ENCODE assay signal across 9 mouse cellular contexts in genomic region chr3:153835455-153836086, GRCm38 (mm10). TPM values are rescaled to one million over a fixed set of nuclear protein-coding genes. Genes with fewer than 3 reads are reported as not detected.
DNase-seq lines count a peak whose midpoint lies in the region; ATAC-seq and TF ChIP-seq lines count a peak whose summit lies in the region.
"Had no signal": no experiment of that assay in that cellular context is flagged by ENCODE, and none has a peak within 500 bp of the region (broad histone marks: within the 10 kb centered on the region; RNA-seq: fewer than 3 reads in every experiment).

No protein-coding gene starts in this region.

- peak; percentile 72 for ATAC-seq in erythroid progenitor cell, adult 5-6 weeks (replicated peaks; ENCODE audit: low FRiP score, poor library complexity, severe bottlenecking)
- 0 out of 2 replicates have a peak, but pooled peaks have one; percentile 15 for ATAC-seq in heart, embryonic 16.5 days (replicated peaks; ENCODE audit: extremely low read depth, insufficient read depth, low FRiP score)
- ATAC-seq in liver, postnatal 0 days, result peak; percentile 72

- peaks cover 7 to 16% of the 10 kb centered on the region in 2 experiments for H3K4me1 ChIP-seq in CH12.LX (ENCODE audit: control insufficient read depth in 1 of 2, insufficient read depth in 2 of 2)
- no peaks in the 10 kb centered on the region for H3K4me1 ChIP-seq in heart, embryonic 16.5 days (ENCODE audit: control insufficient read depth, insufficient read depth, low read length)
- H3K4me1 ChIP-seq in liver, postnatal 0 days (ENCODE audit: insufficient read depth), result peaks cover 18% of the 10 kb centered on the region

- no peak overlapping the region for H3K9ac ChIP-seq in CH12.LX (ENCODE audit: insufficient read depth, low read depth)
- H3K9ac ChIP-seq in heart, embryonic 16.5 days (ENCODE audit: low read length), result no peak overlapping the region
- H3K9ac ChIP-seq in liver, postnatal 0 days (replicated peaks), result no peak overlapping the region

- H3K36me3 ChIP-seq in CH12.LX (replicated peaks in 1 of 2; ENCODE audit: control insufficient read depth in 1 of 2, insufficient read depth in 1 of 2, low read length in 1 of 2), result no peaks in the 10 kb centered on the region
- no peaks in the 10 kb centered on the region for H3K36me3 ChIP-seq in heart, embryonic 16.5 days (ENCODE audit: control insufficient read depth, insufficient read depth)
- H3K36me3 ChIP-seq in liver, postnatal 0 days (replicated peaks; ENCODE audit: insufficient read depth, low read length), result no peaks in the 10 kb centered on the region

- WGBS in heart, embryonic 16.5 days, result 56% methylated on average over 7 of the region's 7 CpGs
- WGBS in liver, postnatal 0 days (ENCODE audit: insufficient replicate concordance), result 44% methylated on average over 7 of the region's 7 CpGs

- dilution Hi-C loops in CH12.LX (cut with MboI; ENCODE audit: extremely low pct_ligation_motif_present, extremely low pct_unique_long_range_greater_than_20kb, low sequenced_read_pairs), result no loop called here

- H3K4me3 ChIP-seq in CH12.LX (replicated peaks in 1 of 3; ENCODE audit: low read depth in 2 of 3, low read length in 2 of 3, poor library complexity in 1 of 3), result no peak overlapping the region
- H3K4me3 ChIP-seq in heart, embryonic 16.5 days (ENCODE audit: low read length), result no peak overlapping the region
- H3K4me3 ChIP-seq in liver, postnatal 0 days (ENCODE audit: low read depth, low read length), result no peak overlapping the region

- in situ Hi-C loops in CH12.LX (cut with MboI; ENCODE audit: low pct_ligation_motif_present, low pct_unique_long_range_greater_than_20kb, low sequenced_read_pairs), result no loop called here

- TF ChIP-seq EP300 in CH12.LX (IDR thresholded peaks at IDR 0.05; ENCODE audit: low read length), result no peak
- no peak for TF ChIP-seq EP300 in liver, postnatal 0 days (IDR thresholded peaks at IDR 0.05; ENCODE audit: low read depth)

- no peaks in the 10 kb centered on the region for H3K27me3 ChIP-seq in CH12.LX (replicated peaks)
- H3K27me3 ChIP-seq in heart, embryonic 16.5 days (ENCODE audit: control insufficient read depth, insufficient read depth, low read length), result no peaks in the 10 kb centered on the region
- no peaks in the 10 kb centered on the region for H3K27me3 ChIP-seq in liver, postnatal 0 days (ENCODE audit: insufficient read depth, low read length)

- DNase-seq in CH12.LX (ENCODE audit: extremely low read depth), result peak; percentile 85
- DNase-seq in adrenal gland, postnatal 4 days (ENCODE audit: low spot score in 2 of 2), result peak; percentile 28 to 65
- peak; percentile 61 for DNase-seq in layer of hippocampus, adult 11-12 months (ENCODE audit: low spot score)
- peak; percentile 82 for DNase-seq in liver, postnatal 0 days
- peak; percentile 9 for DNase-seq in retina, adult 2 months (ENCODE audit: low read depth, low spot score)
- DNase-seq in thymus, postnatal 14 days, result peak; percentile 76

- peak; percentile 94 to 100 for TF ChIP-seq CTCF in CH12.LX (conservative IDR thresholded peaks at IDR 0.05 in 1 of 2, IDR thresholded peaks at IDR 0.05 in 1 of 2; ENCODE audit: low read depth in 2 of 2, low read length in 2 of 2)
- TF ChIP-seq CTCF in liver, postnatal 0 days (IDR thresholded peaks at IDR 0.05; ENCODE audit: low read depth), result peak; percentile 96

- H3K4me2 ChIP-seq in CH12.LX (ENCODE audit: insufficient read depth, low read depth, poor library complexity, severe bottlenecking), result no peak overlapping the region
- H3K4me2 ChIP-seq in heart, embryonic 16.5 days (ENCODE audit: low read depth, low read length), result no peak overlapping the region
- H3K4me2 ChIP-seq in liver, postnatal 0 days (ENCODE audit: low read depth, low read length), result no peak overlapping the region

- H3K9me3 ChIP-seq in CH12.LX (replicated peaks; ENCODE audit: low read length), result peaks cover 4% of the 10 kb centered on the region
- H3K9me3 ChIP-seq in heart, embryonic 16.5 days (replicated peaks; ENCODE audit: control insufficient read depth, low read length), result no peaks in the 10 kb centered on the region
- H3K9me3 ChIP-seq in liver, postnatal 0 days (ENCODE audit: low read length), result no peaks in the 10 kb centered on the region

- no peak overlapping the region for H3K27ac ChIP-seq in CH12.LX (ENCODE audit: insufficient read depth, low read depth)
- no peak overlapping the region for H3K27ac ChIP-seq in heart, embryonic 16.5 days (ENCODE audit: low read length)
- H3K27ac ChIP-seq in liver, postnatal 0 days (ENCODE audit: low read depth), result no peak overlapping the region

- H3K79me2 ChIP-seq in CH12.LX (replicated peaks; ENCODE audit: control insufficient read depth, extremely low read depth, insufficient read depth, poor library complexity, severe bottlenecking), result no peaks in the 10 kb centered on the region

- no peak for TF ChIP-seq POLR2A in CH12.LX (IDR thresholded peaks at IDR 0.05; ENCODE audit: low read depth, low read length)

- peak; percentile 64 for TF ChIP-seq RAD21 in CH12.LX (IDR thresholded peaks at IDR 0.05; ENCODE audit: low read depth, low read length)

TF ChIP-seq in CH12.LX, 34 proteins besides CTCF, POLR2A, EP300 and RAD21:
- TF ChIP-seq MYC (IDR thresholded peaks at IDR 0.05; ENCODE audit: low read depth, low read length) (no peak), MXI1 (IDR thresholded peaks at IDR 0.05; ENCODE audit: low read depth, low read length) (peak; percentile 54; the same call in 1 of the 2 replicates), ZC3H11A (IDR thresholded peaks at IDR 0.05; ENCODE audit: low read depth, low read length) (no peak), PAX5 (IDR thresholded peaks at IDR 0.05; ENCODE audit: low read length) (no peak), NELFE (IDR thresholded peaks at IDR 0.05; ENCODE audit: low read depth, low read length) (no peak), USF1 (IDR thresholded peaks at IDR 0.05; ENCODE audit: low read depth, low read length) (no peak), KAT2A (IDR thresholded peaks at IDR 0.05; ENCODE audit: insufficient replicate concordance, low read length) (no peak), ZNF384 (IDR thresholded peaks at IDR 0.05; ENCODE audit: low read depth, low read length) (no peak), CHD1 (IDR thresholded peaks at IDR 0.05; ENCODE audit: low read depth, low read length) (no peak), SMC3 (IDR thresholded peaks at IDR 0.05; ENCODE audit: low read depth, low read length) (peak; percentile 72), ZMIZ1 (IDR thresholded peaks at IDR 0.05; ENCODE audit: low read depth, low read length) (no peak), TBP (conservative IDR thresholded peaks at IDR 0.05; ENCODE audit: low read depth, low read length) (no peak), MAZ (IDR thresholded peaks at IDR 0.05; ENCODE audit: low read depth, low read length) (0 out of 2 replicates have a peak, but pooled peaks have one; percentile 29), GABPA (IDR thresholded peaks at IDR 0.05; ENCODE audit: insufficient replicate concordance, low read depth, low read length) (no peak), MAFK (IDR thresholded peaks at IDR 0.05; ENCODE audit: insufficient replicate concordance, low read length) (peak; percentile 31; the same call in 1 of the 2 replicates), MEF2A (IDR thresholded peaks at IDR 0.05; ENCODE audit: borderline replicate concordance, low read depth, low read length) (0 out of 2 replicates have a peak, but pooled peaks have one; percentile 18), CHD2 (IDR thresholded peaks at IDR 0.05; ENCODE audit: low read length) (no peak), HCFC1 (IDR thresholded peaks at IDR 0.05; ENCODE audit: low read depth, low read length) (no peak), ETS1 (conservative IDR thresholded peaks at IDR 0.05; ENCODE audit: low read depth, low read length) (no peak), UBTF (IDR thresholded peaks at IDR 0.05; ENCODE audit: low read depth, low read length) (no peak), BHLHE40 (IDR thresholded peaks at IDR 0.05; ENCODE audit: low read depth, low read length) (no peak), RCOR1 (conservative IDR thresholded peaks at IDR 0.05; ENCODE audit: low read depth, low read length) (no peak), TCF12 (IDR thresholded peaks at IDR 0.05; ENCODE audit: low read depth, low read length) (no peak), SIN3A (IDR thresholded peaks at IDR 0.05; ENCODE audit: low read length) (no peak), ZKSCAN1 (IDR thresholded peaks at IDR 0.05; ENCODE audit: borderline replicate concordance, low read depth, low read length) (no peak), MAX (IDR thresholded peaks at IDR 0.05; ENCODE audit: low read length) (no peak), POLR2AphosphoS2 (IDR thresholded peaks at IDR 0.05; ENCODE audit: low read depth, low read length) (no peak), ELF1 (IDR thresholded peaks at IDR 0.05; ENCODE audit: low read depth, low read length) (no peak), USF2 (conservative IDR thresholded peaks at IDR 0.05; ENCODE audit: low read depth, low read length) (no peak), JUN (IDR thresholded peaks at IDR 0.05; ENCODE audit: insufficient read depth, low read depth, low read length) (no peak), NRF1 (IDR thresholded peaks at IDR 0.05; ENCODE audit: low read depth, low read length) (no peak), JUND (conservative IDR thresholded peaks at IDR 0.05; ENCODE audit: low read depth, low read length) (no peak), E2F4 (IDR thresholded peaks at IDR 0.05; ENCODE audit: insufficient replicate concordance, low read depth, low read length) (no peak), IRF4 (IDR thresholded peaks at IDR 0.05; ENCODE audit: low read depth, low read length) (no peak; the same call in 1 of the 2 replicates)

RNA-seq across cellular contexts. Expression of gene Asb17, which starts 8.4 kb away (rescaled TPM):
- total RNA-seq in CH12.LX (2012; rRNA removed) (0.13 TPM in 2 replicates), CH12.LX (2014; rRNA removed) (not detected in 2 replicates)
- polyA plus RNA-seq in CH12.LX (2012; ENCODE audit: insufficient read length, low read depth), result 0.27 TPM in 1 of 2 replicates, not detected in the other
- not detected for total RNA-seq in adrenal gland, postnatal 4 days (2021)
- total RNA-seq in erythroid progenitor cell, adult 5-6 weeks (2015; ENCODE audit: low replicate concordance), result 0.72 TPM in 1 of 2 replicates, not detected in the other
- total RNA-seq in erythroid progenitor cell, adult 5-6 weeks (2017; ENCODE audit: low replicate concordance), result not detected in 2 replicates
- 0.14 and 0.15 TPM in 2 replicates for polyA plus RNA-seq in heart, embryonic 16.5 days (2015; fragmentation: Nextera tagmentation; extraction: Ambion mirVana)
- 0.40 and 0.66 TPM in 2 replicates for polyA plus RNA-seq in liver, postnatal 0 days (2015; fragmentation: Nextera tagmentation; extraction: Ambion mirVana)
- polyA plus RNA-seq: frontal cortex, adult 2 months had no signal

Comparison
In these comparisons a context has a peak if more than half of its experiments do, and no peak if none do; other contexts are left out.
1. DNase-seq: peak in every context shown above with its lines; median percentile 85 in CH12.LX; 82 in liver, postnatal 0 days; 76 in thymus, postnatal 14 days; 61 in layer of hippocampus, adult 11-12 months; 46 in adrenal gland, postnatal 4 days; 9 in retina, adult 2 months.
2. ATAC-seq: peak in every context shown above with its lines; median percentile 72 in erythroid progenitor cell, adult 5-6 weeks; 72 in liver, postnatal 0 days; 15 in heart, embryonic 16.5 days.